Mouse (Mus musculus) CH12F3 (cell line): Measurements from ENCODE around the gene Eif4enif1.
"Not testable (repeated sequence)": the region's sequence is repeated elsewhere in the genome, so short reads cannot be mapped to it uniquely, and the experiment has no call there.

ENCODE experiments used
- in situ Hi-C: fragments of 300-500 bp; cut with MboI; formaldehyde crosslinking; loops from 2 replicates; pipeline ENCODE4 v1.14.3; 2020; ENCODE audit warnings: low sequenced_read_pairs

Gene Eif4enif1

DNA sequence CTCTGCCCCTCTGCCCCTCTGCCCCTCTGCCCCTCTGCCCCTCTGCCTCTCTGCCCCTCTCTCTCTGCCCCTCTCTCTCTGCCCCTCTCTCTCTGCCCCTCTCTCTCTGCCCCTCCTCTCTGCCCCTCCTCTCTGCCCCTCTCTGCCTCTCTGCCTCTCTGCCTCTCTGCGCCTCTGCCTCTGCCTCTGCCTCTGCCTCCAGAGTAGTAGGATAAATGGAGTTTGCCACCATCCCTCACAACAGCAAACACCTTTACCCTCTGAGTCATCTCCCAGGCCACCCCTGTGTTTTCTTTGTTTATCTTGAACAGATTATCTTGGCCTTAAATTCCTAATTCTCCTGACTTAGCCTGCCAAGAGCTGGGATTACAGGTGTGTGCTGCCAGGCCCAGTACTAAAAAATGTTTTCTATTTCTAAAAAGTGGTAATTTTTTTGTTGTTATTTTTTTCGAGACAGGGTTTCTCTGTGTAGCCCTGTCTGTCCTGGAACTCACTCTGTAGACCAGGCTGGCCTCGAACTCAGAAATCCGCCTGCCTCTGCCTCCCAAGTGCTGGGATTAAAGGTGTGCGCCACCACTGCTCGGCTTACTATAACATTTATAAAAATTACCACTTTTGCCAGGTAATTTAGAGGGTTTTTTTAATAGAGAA, 21.6 kb upstream of the Eif4enif1 start:
- in situ Hi-C loops: not testable (repeated sequence)

- in situ Hi-C loops: not testable (repeated sequence)
These were observed 20.9 kb upstream of the Eif4enif1 start for GRCm38 (mm10) chr11:3181250-3181649.

- in situ Hi-C loops: not testable (repeated sequence)
These were observed 20.2 kb upstream of the Eif4enif1 start for GRCm38 (mm10) chr11:3181971-3182370.

- in situ Hi-C loops: not testable (repeated sequence)
These were observed 19.5 kb upstream of the Eif4enif1 start for GRCm38 (mm10) chr11:3182707-3183106.

GRCm38 (mm10) chr11:3193363-3193762, 8.8 kb upstream of the Eif4enif1 start, which contains the start of gene Sfi1:
TSS of gene Sfi1 (minus strand) at chr11:3193463.
- in situ Hi-C loops: no loop called here

- in situ Hi-C loops: not testable (repeated sequence)
These were observed 1.6 kb upstream of the Eif4enif1 start for GRCm38 (mm10) chr11:3200636-3201035.

- in situ Hi-C loops: no loop called here
These were observed 614 bp upstream of the Eif4enif1 start for GRCm38 (mm10) chr11:3201326-3202230.

GRCm38 (mm10) chr11:3202781-3203441, 719 bp downstream of the Eif4enif1 start:
- in situ Hi-C loops: no loop called here

DNA sequence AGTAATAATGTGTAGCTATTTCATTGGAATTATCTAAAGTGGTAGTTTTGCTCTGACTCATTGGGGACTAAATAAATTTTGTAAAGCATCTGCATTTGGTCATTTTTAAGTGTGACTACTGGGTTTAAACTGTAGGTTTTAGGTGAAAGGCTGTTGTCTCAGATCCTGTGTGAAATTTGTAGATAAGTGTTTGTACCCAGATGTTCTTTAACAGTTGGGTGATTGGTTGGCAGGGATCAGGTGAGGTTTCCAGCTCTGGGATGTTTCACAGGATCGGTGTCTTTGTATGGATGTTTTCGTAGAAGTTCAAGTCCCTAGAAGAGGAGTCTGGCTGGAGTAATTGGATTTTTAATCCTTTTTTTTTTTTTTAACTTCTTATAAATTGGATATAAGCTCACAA, 1.6 kb downstream of the Eif4enif1 start:
- in situ Hi-C loops: no loop called here

DNA sequence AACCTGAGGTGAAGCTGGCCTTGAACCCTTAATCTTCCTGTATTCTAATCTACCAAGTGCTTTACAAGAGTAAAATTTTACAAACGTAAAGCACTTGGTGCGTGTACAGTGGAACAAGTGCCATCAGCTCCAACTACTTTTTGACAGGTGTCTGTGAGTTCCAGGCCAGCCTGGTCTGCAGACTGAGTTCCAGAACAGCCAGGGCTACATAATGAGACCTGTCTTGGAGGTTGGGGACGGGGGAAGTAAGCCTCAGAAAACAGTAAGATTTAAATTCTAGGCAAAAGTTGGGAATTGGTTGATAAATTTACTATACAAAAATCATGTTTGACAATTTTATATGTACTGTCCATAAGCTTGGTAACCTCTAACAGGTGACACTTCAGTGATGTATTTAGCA, 3.0 kb downstream of the Eif4enif1 start:
- in situ Hi-C loops: no loop called here

GRCm38 (mm10) chr11:3206783-3207182, 4.6 kb downstream of the Eif4enif1 start:
- in situ Hi-C loops: no loop called here

- in situ Hi-C loops: no loop called here
These were observed 10.3 kb downstream of the Eif4enif1 start for GRCm38 (mm10) chr11:3212526-3212925.

DNA sequence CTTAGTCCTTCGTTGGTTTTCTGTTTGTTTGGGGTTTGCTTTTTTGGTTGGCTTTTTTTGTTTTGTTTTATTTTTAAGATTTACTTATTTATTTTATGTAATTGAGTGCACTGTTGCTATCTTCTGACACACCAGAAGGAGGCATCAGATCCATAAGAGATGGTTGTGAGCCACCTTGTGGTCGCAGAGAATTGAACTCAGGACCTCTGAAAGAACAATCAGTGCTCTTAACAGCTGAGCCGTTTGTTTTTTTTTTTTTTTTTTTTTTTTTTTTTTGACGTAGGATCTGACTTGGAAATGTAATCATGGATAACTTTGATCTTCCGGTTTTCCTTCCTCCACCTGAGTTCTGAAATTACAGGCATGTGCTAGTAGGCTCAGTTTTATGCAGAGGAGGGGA, 20.9 kb downstream of the Eif4enif1 start:
- in situ Hi-C loops: no loop called here

DNA sequence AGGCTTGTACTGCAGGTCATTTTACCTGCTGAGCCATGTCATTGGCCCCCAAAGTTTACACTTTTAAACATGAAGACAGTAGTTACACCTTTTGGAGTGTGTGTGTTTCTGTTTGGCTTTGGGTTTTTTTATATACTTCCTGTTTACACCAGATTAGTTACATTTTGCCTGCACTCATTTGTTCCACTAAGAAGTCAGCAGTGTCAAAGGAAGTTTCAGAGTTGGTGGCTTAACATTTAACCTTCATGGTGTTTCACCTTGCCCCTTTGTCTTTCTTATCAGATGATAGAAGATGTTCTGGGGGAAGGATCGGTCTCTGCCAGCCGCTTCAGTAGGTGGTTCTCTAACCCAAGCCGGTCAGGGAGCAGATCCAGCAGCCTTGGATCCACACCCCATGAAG, 24.9 kb downstream of the Eif4enif1 start:
- in situ Hi-C loops: no loop called here

- in situ Hi-C loops: no loop called here
These were observed 30.1 kb downstream of the Eif4enif1 start for GRCm38 (mm10) chr11:3232248-3232647.

DNA sequence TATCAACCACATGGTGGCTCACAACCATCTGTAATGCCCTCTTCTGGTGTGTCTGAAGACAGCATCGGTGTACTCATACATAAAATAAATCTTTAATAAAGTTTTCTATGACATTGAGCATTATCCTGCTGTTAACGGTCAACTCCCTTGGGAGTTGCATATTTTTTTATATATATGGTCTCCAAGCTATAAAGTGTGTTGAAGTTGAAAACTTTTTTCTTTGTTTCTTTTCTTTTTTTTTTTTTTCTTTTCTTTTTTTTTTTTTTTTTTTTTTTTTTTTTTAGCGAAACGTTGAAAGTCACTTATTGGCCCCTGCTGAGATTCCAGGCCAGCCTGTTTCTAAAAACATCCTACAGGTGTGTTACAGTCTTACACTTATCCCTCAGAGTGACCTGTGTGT, 31.5 kb downstream of the Eif4enif1 start:
- in situ Hi-C loops: no loop called here

- in situ Hi-C loops: no loop called here
These were observed 33.1 kb downstream of the Eif4enif1 start for GRCm38 (mm10) chr11:3235277-3235676.

DNA sequence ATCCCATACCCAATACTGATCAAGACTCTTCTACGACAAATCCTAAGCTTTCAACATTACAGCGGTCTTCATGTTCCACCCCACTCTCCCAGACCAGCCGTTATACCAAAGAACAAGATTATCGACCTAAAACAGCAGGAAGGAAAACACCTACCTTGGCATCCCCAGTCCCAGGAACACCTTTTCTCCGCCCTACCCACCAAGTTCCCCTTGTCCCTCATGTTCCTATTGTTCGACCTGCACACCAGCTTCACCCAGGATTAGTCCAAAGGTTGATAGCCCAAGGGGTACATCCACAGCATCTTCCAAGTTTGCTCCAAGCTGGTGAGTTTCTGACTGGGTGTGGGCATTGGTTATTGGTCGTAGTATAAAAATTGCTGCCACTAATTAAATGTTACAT, 40.2 kb downstream of the Eif4enif1 start:
- in situ Hi-C loops: no loop called here

- in situ Hi-C loops: no loop called here
These were observed 41.6 kb downstream of the Eif4enif1 start for GRCm38 (mm10) chr11:3243771-3244170.

GRCm38 (mm10) chr11:3247387-3247786, 45.2 kb downstream of the Eif4enif1 start:
- in situ Hi-C loops: no loop called here

- in situ Hi-C loops: no loop called here
These were observed 57.3 kb downstream of the Eif4enif1 start for GRCm38 (mm10) chr11:3259537-3259936.
